Mouse (Mus musculus): ENCODE data around the gene C8a. TPM values are rescaled to one million over a fixed set of nuclear protein-coding genes. Genes with fewer than 3 reads are reported as not detected.

C8a gene
- polyA plus RNA-seq, 1 experiment from 2014 or later: 0.51 TPM

GRCm38 (mm10) chr4:104861241-104861640 is 15.0 kb downstream of the C8a start:
- 69% methylated on average over 8 of the region's 8 CpGs for WGBS

GRCm38 (mm10) chr4:104857823-104858222 is 18.4 kb downstream of the C8a start:
- Histone ChIP-seq H3K36me3 (ENCODE audit: control insufficient read depth, insufficient read depth, low read length) (no peaks in the 10 kb centered on the region), H3K4me2 (replicated peaks; ENCODE audit: low read depth, low read length) (no peak overlapping the region), H3K4me1 (ENCODE audit: control insufficient read depth, insufficient read depth, low read length) (no peaks in the 10 kb centered on the region), H3K9ac (ENCODE audit: low read depth, low read length) (no peak overlapping the region), H3K27me3 (ENCODE audit: control insufficient read depth, insufficient read depth, low read length) (no peaks in the 10 kb centered on the region), H3K9me3 (ENCODE audit: control insufficient read depth, low read length) (no peaks in the 10 kb centered on the region), H3K27ac (ENCODE audit: low read depth, low read length) (no peak overlapping the region), H3K4me3 (ENCODE audit: low read length) (no peak overlapping the region)
- WGBS: 82% methylated on average over 4 of the region's 4 CpGs
- ATAC-seq (ENCODE audit: low FRiP score, low TSS enrichment): no peak

More at GRCm38 (mm10) chr4:104861241-104861640, 15.0 kb downstream of the C8a start:
- Histone ChIP-seq H3K9me3 (ENCODE audit: control insufficient read depth, low read length) (no peaks in the 10 kb centered on the region), H3K27ac (ENCODE audit: low read depth, low read length) (no peak overlapping the region), H3K4me3 (ENCODE audit: low read length) (no peak overlapping the region), H3K4me2 (replicated peaks; ENCODE audit: low read depth, low read length) (no peak overlapping the region), H3K4me1 (ENCODE audit: control insufficient read depth, insufficient read depth, low read length) (no peaks in the 10 kb centered on the region), H3K9ac (ENCODE audit: low read depth, low read length) (no peak overlapping the region), H3K36me3 (ENCODE audit: control insufficient read depth, insufficient read depth, low read length) (no peaks in the 10 kb centered on the region), H3K27me3 (ENCODE audit: control insufficient read depth, insufficient read depth, low read length) (no peaks in the 10 kb centered on the region)
- no peak for ATAC-seq (ENCODE audit: low FRiP score, low TSS enrichment)

GRCm38 (mm10) chr4:104857029-104857428 is 19.2 kb downstream of the C8a start, which contains the start of gene Gm17662:
TSS of gene Gm17662 (plus strand) at chr4:104857329.
- H3K27me3 ChIP-seq (ENCODE audit: control insufficient read depth, insufficient read depth, low read length): no peaks in the 10 kb centered on the region
- no peak within 1 kb of the TSS for H3K4me3 ChIP-seq (ENCODE audit: low read length)
- H3K27ac ChIP-seq (ENCODE audit: low read depth, low read length): no peak within 1 kb of the TSS
- H3K4me1 ChIP-seq (ENCODE audit: control insufficient read depth, insufficient read depth, low read length): no peaks in the 10 kb centered on the region
- WGBS: 62% methylated on average over 1 of the region's 1 CpGs
- no peaks in the 10 kb centered on the region for H3K9me3 ChIP-seq (ENCODE audit: control insufficient read depth, low read length)
- H3K36me3 ChIP-seq (ENCODE audit: control insufficient read depth, insufficient read depth, low read length): no peaks in the 10 kb centered on the region
- no peak for ATAC-seq (ENCODE audit: low FRiP score, low TSS enrichment)
- H3K9ac ChIP-seq (ENCODE audit: low read depth, low read length): no peak within 1 kb of the TSS
- H3K4me2 ChIP-seq (replicated peaks; ENCODE audit: low read depth, low read length): no peak within 1 kb of the TSS

- H3K4me3 ChIP-seq (ENCODE audit: low read length): no peak overlapping the region
- no peak overlapping the region for H3K4me2 ChIP-seq (replicated peaks; ENCODE audit: low read depth, low read length)
- no peaks in the 10 kb centered on the region for H3K4me1 ChIP-seq (ENCODE audit: control insufficient read depth, insufficient read depth, low read length)
- no peak for ATAC-seq (ENCODE audit: low FRiP score, low TSS enrichment)
- no peak overlapping the region for H3K9ac ChIP-seq (ENCODE audit: low read depth, low read length)
- H3K36me3 ChIP-seq (ENCODE audit: control insufficient read depth, insufficient read depth, low read length): no peaks in the 10 kb centered on the region
- no peaks in the 10 kb centered on the region for H3K9me3 ChIP-seq (ENCODE audit: control insufficient read depth, low read length)
- H3K27ac ChIP-seq (ENCODE audit: low read depth, low read length): no peak overlapping the region
- H3K27me3 ChIP-seq (ENCODE audit: control insufficient read depth, insufficient read depth, low read length): no peaks in the 10 kb centered on the region
- WGBS: 84% methylated on average over 2 of the region's 2 CpGs
These were observed 21.0 kb downstream of the C8a start for GRCm38 (mm10) chr4:104855216-104855615.

- Histone ChIP-seq H3K9me3 (ENCODE audit: control insufficient read depth, low read length) (no peaks in the 10 kb centered on the region), H3K4me2 (replicated peaks; ENCODE audit: low read depth, low read length) (no peak overlapping the region), H3K27ac (ENCODE audit: low read depth, low read length) (no peak overlapping the region), H3K4me1 (ENCODE audit: control insufficient read depth, insufficient read depth, low read length) (no peaks in the 10 kb centered on the region), H3K4me3 (ENCODE audit: low read length) (no peak overlapping the region), H3K36me3 (ENCODE audit: control insufficient read depth, insufficient read depth, low read length) (no peaks in the 10 kb centered on the region), H3K9ac (ENCODE audit: low read depth, low read length) (no peak overlapping the region), H3K27me3 (ENCODE audit: control insufficient read depth, insufficient read depth, low read length) (no peaks in the 10 kb centered on the region)
- WGBS: 57% methylated on average over 4 of the region's 4 CpGs
- ATAC-seq (ENCODE audit: low FRiP score, low TSS enrichment): no peak
These were observed 32.7 kb downstream of the C8a start for GRCm38 (mm10) chr4:104843546-104843945.

- WGBS: 89% methylated on average over 5 of the region's 5 CpGs
- Histone ChIP-seq H3K27me3 (ENCODE audit: control insufficient read depth, insufficient read depth, low read length) (no peaks in the 10 kb centered on the region), H3K4me1 (ENCODE audit: control insufficient read depth, insufficient read depth, low read length) (no peaks in the 10 kb centered on the region), H3K4me2 (replicated peaks; ENCODE audit: low read depth, low read length) (no peak overlapping the region), H3K4me3 (ENCODE audit: low read length) (no peak overlapping the region), H3K9me3 (ENCODE audit: control insufficient read depth, low read length) (no peaks in the 10 kb centered on the region), H3K36me3 (ENCODE audit: control insufficient read depth, insufficient read depth, low read length) (no peaks in the 10 kb centered on the region), H3K27ac (ENCODE audit: low read depth, low read length) (no peak overlapping the region), H3K9ac (ENCODE audit: low read depth, low read length) (no peak overlapping the region)
- no peak for ATAC-seq (ENCODE audit: low FRiP score, low TSS enrichment)
These were observed 34.0 kb downstream of the C8a start for GRCm38 (mm10) chr4:104842204-104842603.

- Histone ChIP-seq H3K4me2 (replicated peaks; ENCODE audit: low read depth, low read length) (no peak overlapping the region), H3K9me3 (ENCODE audit: control insufficient read depth, low read length) (no peaks in the 10 kb centered on the region), H3K4me1 (ENCODE audit: control insufficient read depth, insufficient read depth, low read length) (no peaks in the 10 kb centered on the region), H3K36me3 (ENCODE audit: control insufficient read depth, insufficient read depth, low read length) (no peaks in the 10 kb centered on the region), H3K27ac (ENCODE audit: low read depth, low read length) (no peak overlapping the region), H3K9ac (ENCODE audit: low read depth, low read length) (no peak overlapping the region), H3K4me3 (ENCODE audit: low read length) (no peak overlapping the region), H3K27me3 (ENCODE audit: control insufficient read depth, insufficient read depth, low read length) (no peaks in the 10 kb centered on the region)
- ATAC-seq (ENCODE audit: low FRiP score, low TSS enrichment): no peak
- 85% methylated on average over 2 of the region's 2 CpGs for WGBS
These were observed 37.9 kb downstream of the C8a start for GRCm38 (mm10) chr4:104838342-104838741.

GRCm38 (mm10) chr4:104835096-104835495 is 41.1 kb downstream of the C8a start:
- H3K4me1 ChIP-seq (ENCODE audit: control insufficient read depth, insufficient read depth, low read length): no peaks in the 10 kb centered on the region
- H3K9me3 ChIP-seq (ENCODE audit: control insufficient read depth, low read length): no peaks in the 10 kb centered on the region
- H3K4me3 ChIP-seq (ENCODE audit: low read length): no peak overlapping the region
- H3K36me3 ChIP-seq (ENCODE audit: control insufficient read depth, insufficient read depth, low read length): no peaks in the 10 kb centered on the region
- WGBS: 71% methylated on average over 5 of the region's 5 CpGs
- ATAC-seq (ENCODE audit: low FRiP score, low TSS enrichment): no peak
- H3K27me3 ChIP-seq (ENCODE audit: control insufficient read depth, insufficient read depth, low read length): no peaks in the 10 kb centered on the region
- H3K4me2 ChIP-seq (replicated peaks; ENCODE audit: low read depth, low read length): no peak overlapping the region
- no peak overlapping the region for H3K27ac ChIP-seq (ENCODE audit: low read depth, low read length)
- H3K9ac ChIP-seq (ENCODE audit: low read depth, low read length): no peak overlapping the region

DNA sequence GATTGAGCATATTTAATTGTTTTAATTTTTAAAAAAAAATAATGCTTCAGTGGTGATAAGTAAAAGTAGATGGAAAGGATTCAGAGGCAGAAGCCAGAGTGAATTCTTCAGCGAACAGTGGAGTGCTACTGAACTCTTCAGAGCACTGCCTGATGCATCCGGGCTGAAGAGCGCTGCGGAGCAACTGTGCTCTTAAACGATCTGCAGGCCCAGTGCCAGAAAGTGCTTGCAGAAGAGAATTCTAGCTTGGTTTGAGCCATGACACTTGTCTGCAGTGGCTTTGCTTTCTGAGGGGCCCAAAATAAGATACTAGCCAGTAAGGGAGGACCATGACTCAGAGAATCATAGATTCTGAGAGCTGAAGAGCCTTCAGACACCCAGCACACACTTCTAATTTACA is 47.3 kb downstream of the C8a start:
- ATAC-seq (ENCODE audit: low FRiP score, low TSS enrichment): no peak
- H3K36me3 ChIP-seq (ENCODE audit: control insufficient read depth, insufficient read depth, low read length): no peaks in the 10 kb centered on the region
- H3K9me3 ChIP-seq (ENCODE audit: control insufficient read depth, low read length): no peaks in the 10 kb centered on the region
- H3K27me3 ChIP-seq (ENCODE audit: control insufficient read depth, insufficient read depth, low read length): no peaks in the 10 kb centered on the region
- no peak overlapping the region for H3K4me2 ChIP-seq (replicated peaks; ENCODE audit: low read depth, low read length)
- H3K4me3 ChIP-seq (ENCODE audit: low read length): no peak overlapping the region
- no peak overlapping the region for H3K27ac ChIP-seq (ENCODE audit: low read depth, low read length)
- WGBS: 76% methylated on average over 5 of the region's 5 CpGs
- H3K4me1 ChIP-seq (ENCODE audit: control insufficient read depth, insufficient read depth, low read length): no peaks in the 10 kb centered on the region
- H3K9ac ChIP-seq (ENCODE audit: low read depth, low read length): no peak overlapping the region

Measured in kidney, embryonic 14.5 days (tissue).